Mouse (Mus musculus): ENCODE data around the gene Edil3. TPM values are rescaled to one million over a fixed set of nuclear protein-coding genes. Genes with fewer than 3 reads are reported as not detected.

The Edil3 gene
- 34.9 and 38.9 TPM in 2 replicates for polyA plus RNA-seq (2016; fragmentation: Nextera tagmentation; extraction: Ambion mirVana)

DNA sequence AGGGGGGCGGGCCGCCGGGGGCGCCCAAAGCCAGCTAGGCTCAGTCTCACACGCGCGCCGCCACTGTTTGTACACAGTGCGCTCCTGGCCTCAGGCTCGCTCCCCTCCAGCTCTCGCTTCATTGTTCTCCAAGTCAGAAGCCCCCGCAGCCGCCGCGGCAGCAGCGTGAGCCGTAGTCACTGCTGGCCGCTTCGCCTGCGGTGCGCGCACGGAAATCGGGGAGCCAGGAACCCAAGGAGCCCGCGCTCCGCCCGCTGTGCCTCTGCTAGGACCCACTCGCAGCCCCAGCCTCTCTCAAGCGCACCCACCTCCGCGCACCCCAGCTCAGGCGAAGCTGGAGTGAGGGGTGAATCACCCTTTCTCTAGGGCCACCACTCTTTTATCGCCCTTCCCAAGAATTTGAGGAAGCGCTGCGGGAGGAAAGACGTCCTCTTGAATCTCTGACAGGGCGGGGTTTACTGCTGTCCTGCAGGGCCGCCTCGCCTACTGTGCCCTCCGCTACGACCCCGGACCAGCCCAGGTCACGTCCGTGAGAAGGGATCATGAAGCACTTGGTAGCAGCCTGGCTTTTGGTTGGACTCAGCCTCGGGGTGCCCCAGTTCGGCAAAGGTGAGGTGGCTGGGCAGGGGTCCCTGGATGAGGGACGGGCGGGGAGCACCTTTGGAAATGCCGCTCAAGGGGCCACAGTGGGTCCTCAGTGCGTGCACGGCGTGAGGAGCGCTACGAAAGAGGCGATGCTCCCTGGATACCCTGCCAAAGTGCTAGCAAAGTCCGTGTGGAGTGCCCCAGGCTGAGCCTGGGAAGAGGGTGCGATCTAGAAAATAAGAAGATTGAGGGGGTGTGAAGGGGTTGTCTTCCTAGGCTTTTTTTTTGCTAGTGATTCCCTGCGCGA lies at the start of gene Edil3:
Gene Edil3 (plus strand): TSS at position 33 of the 892 bp plus-strand sequence.
- H3K36me3 ChIP-seq (replicated peaks): no peaks in the 10 kb centered on the region
- peak within 1 kb of the TSS; percentile 74 for H3K27ac ChIP-seq
- H3K9ac ChIP-seq: peak within 1 kb of the TSS; percentile 84
- under 1% methylated on average over 52 of the region's 60 CpGs for WGBS
- H3K4me3 ChIP-seq (replicated peaks): peak within 1 kb of the TSS; percentile 65
- peak; percentile 82 for ATAC-seq (ENCODE audit: low FRiP score)
- H3K4me1 ChIP-seq: peaks cover 18% of the 10 kb centered on the region
- peak within 1 kb of the TSS; percentile 88 for H3K4me2 ChIP-seq
- H3K27me3 ChIP-seq: peaks cover 3% of the 10 kb centered on the region; the same call in 1 of the 2 replicates
- no peaks in the 10 kb centered on the region for H3K9me3 ChIP-seq

GRCm38 (mm10) chr13:88799186-88799585 lies 22.1 kb upstream of the Edil3 start:
- no peak for ATAC-seq (ENCODE audit: low FRiP score)
- no peak overlapping the region for H3K9ac ChIP-seq
- H3K27ac ChIP-seq: no peak overlapping the region
- WGBS: 89% methylated on average over 1 of the region's 1 CpGs
- no peaks in the 10 kb centered on the region for H3K4me1 ChIP-seq
- H3K36me3 ChIP-seq (replicated peaks): no peaks in the 10 kb centered on the region
- no peak overlapping the region for H3K4me3 ChIP-seq (replicated peaks)
- no peaks in the 10 kb centered on the region for H3K27me3 ChIP-seq
- H3K4me2 ChIP-seq: no peak overlapping the region
- H3K9me3 ChIP-seq: no peaks in the 10 kb centered on the region

GRCm38 (mm10) chr13:88801006-88801405 lies 20.3 kb upstream of the Edil3 start:
- no peak for ATAC-seq (ENCODE audit: low FRiP score)
- no peaks in the 10 kb centered on the region for H3K9me3 ChIP-seq
- WGBS: 89% methylated on average over 1 of the region's 1 CpGs
- H3K36me3 ChIP-seq (replicated peaks): no peaks in the 10 kb centered on the region
- no peaks in the 10 kb centered on the region for H3K4me1 ChIP-seq
- H3K27ac ChIP-seq: no peak overlapping the region
- H3K4me3 ChIP-seq (replicated peaks): no peak overlapping the region
- no peak overlapping the region for H3K9ac ChIP-seq
- H3K27me3 ChIP-seq: no peaks in the 10 kb centered on the region
- no peak overlapping the region for H3K4me2 ChIP-seq

- no peak for ATAC-seq (ENCODE audit: low FRiP score)
- H3K4me2 ChIP-seq: no peak overlapping the region
- H3K36me3 ChIP-seq (replicated peaks): no peaks in the 10 kb centered on the region
- 70% methylated on average over 1 of the region's 1 CpGs for WGBS
- H3K27ac ChIP-seq: no peak overlapping the region
- H3K4me1 ChIP-seq: no peaks in the 10 kb centered on the region
- H3K9ac ChIP-seq: no peak overlapping the region
- no peaks in the 10 kb centered on the region for H3K9me3 ChIP-seq
- no peak overlapping the region for H3K4me3 ChIP-seq (replicated peaks)
- H3K27me3 ChIP-seq: no peaks in the 10 kb centered on the region
These were observed 15.4 kb upstream of the Edil3 start for GRCm38 (mm10) chr13:88805838-88806237.

- H3K27me3 ChIP-seq: no peaks in the 10 kb centered on the region
- H3K4me1 ChIP-seq: no peaks in the 10 kb centered on the region
- no peak overlapping the region for H3K4me2 ChIP-seq
- 97% methylated on average over 3 of the region's 3 CpGs for WGBS
- no peaks in the 10 kb centered on the region for H3K9me3 ChIP-seq
- H3K27ac ChIP-seq: no peak overlapping the region
- H3K36me3 ChIP-seq (replicated peaks): no peaks in the 10 kb centered on the region
- H3K9ac ChIP-seq: no peak overlapping the region
- no peak for ATAC-seq (ENCODE audit: low FRiP score)
- no peak overlapping the region for H3K4me3 ChIP-seq (replicated peaks)
These were observed 15.0 kb upstream of the Edil3 start for GRCm38 (mm10) chr13:88806269-88806668.

- no peaks in the 10 kb centered on the region for H3K27me3 ChIP-seq
- no peaks in the 10 kb centered on the region for H3K9me3 ChIP-seq
- H3K27ac ChIP-seq: no peak overlapping the region
- no peaks in the 10 kb centered on the region for H3K36me3 ChIP-seq (replicated peaks)
- WGBS: 92% methylated on average over 1 of the region's 1 CpGs
- H3K4me2 ChIP-seq: no peak overlapping the region
- ATAC-seq (ENCODE audit: low FRiP score): no peak
- H3K4me1 ChIP-seq: no peaks in the 10 kb centered on the region
- no peak overlapping the region for H3K4me3 ChIP-seq (replicated peaks)
- H3K9ac ChIP-seq: no peak overlapping the region
These were observed 11.2 kb upstream of the Edil3 start for GRCm38 (mm10) chr13:88810097-88810496.

DNA sequence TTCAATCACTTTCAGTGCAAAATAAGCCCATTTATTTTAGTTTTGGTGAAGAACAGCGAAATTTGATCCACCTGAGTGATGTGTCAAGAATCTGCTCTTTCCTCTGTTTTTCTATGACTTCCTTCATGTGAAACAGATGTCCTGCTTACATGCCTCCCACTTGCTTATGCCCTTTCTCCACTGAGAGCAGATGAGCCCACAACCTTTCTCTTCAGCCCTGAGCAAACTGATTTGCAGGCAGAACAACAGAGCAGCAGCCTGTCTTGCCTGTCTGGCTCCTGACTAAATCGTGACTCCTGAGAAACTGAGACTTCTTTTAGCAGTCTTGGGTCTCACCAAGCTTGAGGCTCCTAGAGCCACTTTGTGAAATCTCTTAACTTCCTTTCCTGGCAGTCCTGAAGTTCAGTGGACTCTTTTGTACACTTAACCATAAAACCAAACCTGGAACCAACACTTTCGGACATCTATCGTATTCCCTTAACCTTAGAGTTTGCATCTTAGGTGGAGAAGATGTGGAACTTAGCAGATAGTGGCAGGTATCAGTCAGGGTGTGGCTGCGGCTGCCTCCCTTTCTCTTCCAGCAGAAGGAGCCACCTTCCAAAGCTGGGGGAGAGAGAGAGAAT lies 475 bp upstream of the Edil3 start:
- Histone ChIP-seq H3K36me3 (replicated peaks) (no peaks in the 10 kb centered on the region), H3K9ac (peak overlapping the region; percentile 84), H3K4me2 (peak overlapping the region; percentile 88), H3K27me3 (peaks cover 3% of the 10 kb centered on the region; the same call in 1 of the 2 replicates), H3K27ac (no peak overlapping the region), H3K4me3 (replicated peaks) (peak overlapping the region; percentile 65), H3K4me1 (peaks cover 18% of the 10 kb centered on the region), H3K9me3 (no peaks in the 10 kb centered on the region)
- WGBS: 23% methylated on average over 5 of the region's 5 CpGs
- ATAC-seq (ENCODE audit: low FRiP score): peak; percentile 11; the same call in 1 of the 2 replicates

DNA sequence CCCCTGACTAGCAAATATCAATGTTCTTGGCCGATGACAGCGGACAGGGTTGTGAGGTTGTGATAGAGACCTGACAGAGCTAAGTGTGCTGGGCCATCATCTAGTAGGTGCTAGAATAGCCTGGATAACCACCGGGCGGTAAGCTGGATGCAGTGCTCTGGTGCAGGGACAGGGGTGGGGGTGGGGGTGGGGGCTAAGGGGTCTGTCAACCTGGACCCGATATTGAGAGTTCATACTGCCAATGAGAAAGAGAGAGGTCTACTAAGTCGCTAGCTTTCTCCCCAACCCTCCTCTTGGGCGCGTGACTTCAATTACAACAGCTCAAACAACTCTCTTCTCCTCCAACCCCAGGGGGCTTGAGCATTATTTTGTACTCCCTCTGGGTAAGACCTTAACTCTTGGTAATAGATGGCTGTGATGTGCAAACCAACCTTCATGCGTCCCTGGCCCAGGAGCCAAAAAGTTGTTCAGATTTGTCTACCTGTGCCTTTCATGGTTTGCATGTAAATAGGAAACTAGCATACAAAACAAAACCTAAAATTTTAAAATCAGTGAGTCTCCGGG lies 1.1 kb downstream of the Edil3 start:
- 0 out of 2 replicates have a peak overlapping the region, but pooled peaks have one; percentile 74 for H3K27ac ChIP-seq
- peak; percentile 5; the same call in 1 of the 2 replicates for ATAC-seq (ENCODE audit: low FRiP score)

GRCm38 (mm10) chr13:88822976-88823521 lies 1.8 kb downstream of the Edil3 start:
- WGBS: 9% methylated on average over 10 of the region's 10 CpGs
- peak overlapping the region; percentile 65 for H3K4me3 ChIP-seq (replicated peaks)
- H3K4me2 ChIP-seq: peak overlapping the region; percentile 88
- no peaks in the 10 kb centered on the region for H3K9me3 ChIP-seq
- H3K27me3 ChIP-seq: peaks cover 3% of the 10 kb centered on the region; the same call in 1 of the 2 replicates
- H3K4me1 ChIP-seq: peaks cover 18% of the 10 kb centered on the region
- ATAC-seq (ENCODE audit: low FRiP score): peak; percentile 12; the same call in 1 of the 2 replicates
- no peaks in the 10 kb centered on the region for H3K36me3 ChIP-seq (replicated peaks)
- H3K27ac ChIP-seq: no peak overlapping the region; the same call in 1 of the 2 replicates
- H3K9ac ChIP-seq: peak overlapping the region; percentile 68

More for the DNA sequence above, 1.1 kb downstream of the Edil3 start:
- peaks cover 18% of the 10 kb centered on the region for H3K4me1 ChIP-seq
- WGBS: 3% methylated on average over 10 of the region's 10 CpGs
- H3K4me3 ChIP-seq (replicated peaks): peak overlapping the region; percentile 65
- peak overlapping the region; percentile 88 for H3K4me2 ChIP-seq
- no peaks in the 10 kb centered on the region for H3K9me3 ChIP-seq
- peaks cover 3% of the 10 kb centered on the region; the same call in 1 of the 2 replicates for H3K27me3 ChIP-seq
- H3K36me3 ChIP-seq (replicated peaks): no peaks in the 10 kb centered on the region
- peak overlapping the region; percentile 84 for H3K9ac ChIP-seq

DNA sequence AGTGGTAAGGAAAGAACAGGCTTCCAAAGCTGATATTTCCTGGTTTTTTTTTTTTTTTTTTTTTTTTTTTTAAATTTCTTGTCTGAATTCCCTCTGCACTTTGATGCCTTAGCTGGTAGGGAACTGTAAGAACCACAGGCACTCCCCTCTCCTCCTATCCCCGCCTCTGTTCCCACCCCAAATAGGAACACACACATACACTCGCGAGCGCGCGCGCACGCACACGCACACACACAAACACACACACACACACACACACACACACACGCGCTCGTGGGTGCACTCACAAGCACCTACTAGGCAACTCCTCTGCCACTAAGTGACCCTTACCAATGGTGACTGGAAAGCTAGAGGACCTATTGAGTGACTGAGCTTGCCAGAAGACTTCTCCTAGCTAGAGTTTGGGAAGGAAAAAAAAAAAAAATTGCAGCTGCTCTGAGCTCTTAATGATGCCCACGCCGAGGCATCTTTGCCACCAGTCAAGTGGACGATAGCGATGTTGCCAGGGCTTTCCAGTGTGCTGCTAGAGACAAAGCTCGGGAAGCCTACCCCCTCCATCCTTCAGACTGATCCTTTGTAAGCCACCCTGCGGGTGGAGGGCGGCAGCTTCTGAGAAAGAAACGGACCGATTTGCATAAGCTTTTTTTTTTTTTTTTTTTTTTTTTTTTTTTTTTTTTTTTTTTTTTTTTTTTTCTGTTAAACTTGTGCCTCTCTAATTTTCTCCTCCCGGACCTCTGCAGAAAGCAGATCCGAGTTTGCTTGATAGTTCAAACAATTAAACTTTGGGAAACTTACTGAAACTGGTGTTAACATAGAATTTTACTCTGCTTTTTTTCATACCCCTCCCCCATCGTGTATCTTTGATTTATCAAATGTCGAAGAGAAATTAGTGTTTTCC lies 2.5 kb downstream of the Edil3 start:
- H3K27ac ChIP-seq: peak overlapping the region; percentile 83
- no peaks in the 10 kb centered on the region for H3K36me3 ChIP-seq (replicated peaks)
- H3K9ac ChIP-seq: peak overlapping the region; percentile 68
- peak; percentile 79 for ATAC-seq (ENCODE audit: low FRiP score)
- peak overlapping the region; percentile 88 for H3K4me2 ChIP-seq
- WGBS: under 1% methylated on average over 25 of the region's 25 CpGs
- peaks cover 18% of the 10 kb centered on the region for H3K4me1 ChIP-seq
- H3K27me3 ChIP-seq: peaks cover 3% of the 10 kb centered on the region; the same call in 1 of the 2 replicates
- no peaks in the 10 kb centered on the region for H3K9me3 ChIP-seq
- H3K4me3 ChIP-seq (replicated peaks): peak overlapping the region; percentile 65

DNA sequence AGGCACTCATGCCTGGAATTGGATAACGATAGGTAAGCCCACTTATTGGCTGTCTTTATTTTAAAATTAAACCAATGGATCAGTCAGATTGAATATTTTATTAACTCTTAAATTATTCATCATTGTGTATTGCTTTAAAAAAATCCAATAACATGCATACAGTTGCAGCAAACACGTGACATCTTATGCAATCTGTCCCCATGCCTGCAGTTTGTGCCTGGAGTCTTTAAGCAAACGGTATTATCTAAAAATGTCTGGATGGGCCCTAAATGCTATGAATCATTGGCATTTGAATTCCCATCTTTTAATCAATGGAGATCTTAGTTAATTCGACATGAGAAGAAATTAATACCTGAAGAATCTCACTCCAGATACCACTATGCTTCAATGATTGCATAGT lies 3.2 kb downstream of the Edil3 start:
- H3K9me3 ChIP-seq: no peaks in the 10 kb centered on the region
- peaks cover 18% of the 10 kb centered on the region for H3K4me1 ChIP-seq
- H3K9ac ChIP-seq: no peak overlapping the region
- 11% methylated on average over 4 of the region's 4 CpGs for WGBS
- H3K27me3 ChIP-seq: peaks cover 3% of the 10 kb centered on the region; the same call in 1 of the 2 replicates
- H3K36me3 ChIP-seq (replicated peaks): no peaks in the 10 kb centered on the region
- peak overlapping the region; percentile 65 for H3K4me3 ChIP-seq (replicated peaks)
- H3K27ac ChIP-seq: no peak overlapping the region
- H3K4me2 ChIP-seq: peak overlapping the region; percentile 88
- ATAC-seq (ENCODE audit: low FRiP score): no peak
